Mouse (Mus musculus) left cerebral cortex, postnatal 25 days (tissue): ENCODE data around the gene Scaf11. TPM values are rescaled to one million over a fixed set of nuclear protein-coding genes. Genes with fewer than 3 reads are reported as not detected.

Experiments used
- microRNA-seq, 2 experiments: library from miRNA; unstranded; fragments of <30 nt; microRNA quantifications; one replicate each; pipeline ENCODE4 v1.2.0; 2022
- total RNA-seq, 2 experiments: library from RNA; stranded (reverse); gene quantifications; 2 replicates each; pipeline ENCODE4 v1.2.3; 2021

Gene Scaf11
- total RNA-seq, 2 experiments from 2014 or later = 44.8 to 47.8 TPM

Small RNAs within 50 kb of the gene (microRNA-seq; reads per million reads assigned to microRNA genes)
- 0 reads per million in 2 experiments for gene Gm25397

Other genes with a start within 250 kb of the Scaf11 start
- gene Arid2, start 173.3 kb downstream of the Scaf11 start, total RNA-seq = 10 to 100 TPM; 35.3 to 36.0 TPM
- 100 to 1,000 TPM in 1 of 2 experiments, 10 to 100 TPM in 1; 98.2 to 103 TPM for gene Slc38a1, start 182.1 kb upstream of the Scaf11 start, total RNA-seq
- gene Slc38a2, start 238.9 kb upstream of the Scaf11 start, total RNA-seq = 10 to 100 TPM; 81.3 to 86.1 TPM